Mouse (Mus musculus) lung, postnatal 0 days (tissue): Measurements from ENCODE around the gene Reg3g. TPM values are rescaled to one million over a fixed set of nuclear protein-coding genes. Genes with fewer than 3 reads are reported as not detected.
"Not testable (repeated sequence)": the region's sequence is repeated elsewhere in the genome, so short reads cannot be mapped to it uniquely, and the experiment has no call there.

ENCODE experiments used
- ATAC-seq: fragments of 200-750 bp; cut with Nextera tagmentation; 2 replicates; pipeline ENCODE4 v1.8.0; 2017; ENCODE audit warnings: moderate library complexity
- DNase-seq: peaks from one replicate; pipeline ENCODE4 v3.0.0-alpha.2; 2016; ENCODE audit warnings: low spot score
- H3K27ac ChIP-seq: fragments of 300-500 bp; sonication (generic); 2 replicates; pipeline ENCODE4 v1.5.1; 2014; ENCODE audit warnings: antibody characterized with exemption, mild to moderate bottlenecking, low read length, mixed read lengths
- H3K27me3 ChIP-seq: fragments of 300-500 bp; sonication (generic); replicated peaks from 2 replicates; pipeline ENCODE4 v1.6.1; 2014; ENCODE audit warnings: low read length, mixed read lengths; ENCODE audit not compliant: insufficient read depth
- H3K36me3 ChIP-seq: fragments of 300-500 bp; sonication (generic); 2 replicates; pipeline ENCODE4 v1.6.1; 2014; ENCODE audit warnings: low read length, mixed read lengths; ENCODE audit not compliant: insufficient read depth
- H3K4me1 ChIP-seq: fragments of 300-500 bp; sonication (generic); 2 replicates; pipeline ENCODE4 v1.6.1; 2014; ENCODE audit warnings: antibody characterized with exemption, low read depth, low read length, mixed read lengths; ENCODE audit not compliant: insufficient read depth
- H3K4me2 ChIP-seq: fragments of 300-500 bp; sonication (generic); replicated peaks from 2 replicates; pipeline ENCODE4 v1.6.1; 2014; ENCODE audit warnings: low read depth, mild to moderate bottlenecking, low read length, moderate library complexity, mixed read lengths
- H3K4me3 ChIP-seq: fragments of 300-500 bp; sonication (generic); 2 replicates; pipeline ENCODE4 v1.5.1; 2014; ENCODE audit warnings: low read depth, low read length
- H3K9ac ChIP-seq: fragments of 300-500 bp; sonication (generic); replicated peaks from 2 replicates; pipeline ENCODE4 v1.6.1; 2014; ENCODE audit warnings: low read depth, mild to moderate bottlenecking
- H3K9me3 ChIP-seq: fragments of 300-500 bp; sonication (generic); 2 replicates; pipeline ENCODE4 v1.6.1; 2016; ENCODE audit warnings: low read length, mixed read lengths
- CTCF ChIP-seq: IDR thresholded peaks from 2 replicates; pipeline ENCODE4 v1.5.1; 2016; ENCODE audit warnings: antibody characterized with exemption, mild to moderate bottlenecking
- EP300 ChIP-seq: IDR thresholded peaks from 2 replicates; pipeline ENCODE4 v1.6.1; 2016; ENCODE audit warnings: antibody characterized with exemption, mild to moderate bottlenecking, control low read depth
- WGBS: fragments of 180-500 bp; shearing (Covaris S2); extraction: QIAGEN DNeasy Blood & Tissue Kit; methylation state at CpG from one replicate; pipeline ENCODE4 v1.1.7; 2014; 5-methylcytosine and 5-hydroxymethylcytosine counted together
- polyA plus RNA-seq: library from polyadenylated mRNA; unstranded; fragments of >200 nt; fragmentation: Nextera tagmentation; extraction: Ambion mirVana; gene quantifications from 2 replicates; pipeline ENCODE4 v1.2.1, GENCODE M21; 2015

Gene Reg3g
- polyA plus RNA-seq, 1 experiment from 2014 or later: 87.0 TPM

DNA sequence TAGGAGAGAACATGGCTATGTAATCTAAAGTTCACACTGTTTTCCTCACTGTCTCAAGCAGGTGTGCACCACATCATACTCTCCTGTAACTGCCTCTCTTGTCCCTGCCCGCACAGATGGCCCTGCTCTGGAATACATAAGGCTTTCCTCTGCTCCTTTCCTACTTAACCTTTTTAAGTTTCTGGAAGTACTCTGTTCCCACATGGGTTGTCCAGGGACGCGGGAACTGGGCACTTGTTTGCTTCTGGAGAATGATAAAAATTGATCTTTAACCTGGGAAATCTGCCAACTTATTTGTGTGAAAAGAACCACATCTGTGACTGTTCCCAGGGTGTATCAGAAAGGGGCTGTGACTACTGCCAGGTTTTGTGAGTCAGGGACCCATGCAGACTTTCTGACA is 43.2 kb downstream of the Reg3g start:
- no peak for ATAC-seq
- 61% methylated on average over 3 of the region's 3 CpGs for WGBS

DNA sequence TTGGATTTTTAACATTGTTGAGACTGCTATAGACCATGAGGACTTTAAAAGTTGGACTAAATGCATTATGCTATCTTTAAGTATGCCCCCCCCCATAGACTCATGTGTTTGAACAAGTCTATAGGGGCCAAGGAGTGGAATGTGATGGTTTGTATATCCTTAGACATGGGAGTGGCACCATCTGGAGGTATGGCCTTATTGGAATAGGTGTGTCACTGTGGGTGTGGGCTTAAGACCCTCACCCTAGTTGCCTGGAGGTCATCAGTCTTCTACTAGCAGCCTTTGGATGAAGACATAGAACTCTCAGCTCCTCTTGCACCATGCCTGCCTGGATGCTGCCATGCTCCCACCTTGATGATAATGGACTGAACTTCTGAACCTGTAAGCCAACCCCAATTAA is 46.3 kb downstream of the Reg3g start, which contains the start of gene Reg1:
Gene Reg1, plus strand, starts transcription at position 301 of the 400 bp plus-strand sequence.
- H3K27me3 ChIP-seq, ATAC-seq, H3K9ac ChIP-seq, H3K4me2 ChIP-seq, H3K27ac ChIP-seq, H3K4me3 ChIP-seq, DNase-seq, H3K36me3 ChIP-seq, H3K9me3 ChIP-seq, H3K4me1 ChIP-seq: not testable (repeated sequence)

More for the DNA sequence above, 43.2 kb downstream of the Reg3g start:
- H3K4me3 ChIP-seq: no peak overlapping the region
- H3K4me1 ChIP-seq: no peaks in the 10 kb centered on the region
- TF ChIP-seq EP300 (no peak), CTCF (no peak)
- H3K27me3 ChIP-seq: no peaks in the 10 kb centered on the region
- no peaks in the 10 kb centered on the region for H3K9me3 ChIP-seq
- no peak overlapping the region for H3K27ac ChIP-seq
- H3K4me2 ChIP-seq: no peak overlapping the region
- H3K36me3 ChIP-seq: no peaks in the 10 kb centered on the region
- no peak overlapping the region for H3K9ac ChIP-seq
- DNase-seq: no peak

Other genes with a start within 250 kb of the Reg3g start
- gene Reg3b, start 98.2 kb downstream of the Reg3g start, polyA plus RNA-seq: not detected in 2 replicates
- gene Reg3d, start 90.0 kb downstream of the Reg3g start, polyA plus RNA-seq: not detected in 2 replicates
- gene Reg3a, start 88.2 kb downstream of the Reg3g start, polyA plus RNA-seq: not detected in 2 replicates
- gene Reg2, start 73.2 kb downstream of the Reg3g start, polyA plus RNA-seq: not detected in 2 replicates
- gene Reg1, start 46.2 kb downstream of the Reg3g start, polyA plus RNA-seq: not detected in 2 replicates